Mouse (Mus musculus) spleen, postnatal 36 days (tissue): ENCODE data around the gene Clpsl2.
"Not testable (repeated sequence)": the region's sequence is repeated elsewhere in the genome, so short reads cannot be mapped to it uniquely, and the experiment has no call there.

ENCODE experiments used
- DNase-seq, 2 experiments: peaks; one replicate each; pipeline ENCODE4 v3.0.0; 2022; ENCODE audit warnings: low spot score in 2 of 2, mixed read lengths in 1 of 2

Clpsl2 gene

GRCm38 (mm10) chr17:28521071-28521726 is 28.0 kb upstream of the Clpsl2 start:
- DNase-seq = no peak

- no peak for DNase-seq
These were observed 27.3 kb upstream of the Clpsl2 start for GRCm38 (mm10) chr17:28521920-28522319.

GRCm38 (mm10) chr17:28522623-28523354 is 26.4 kb upstream of the Clpsl2 start:
- peak; percentile 94 to 95 for DNase-seq

- peak; percentile 36 to 41 for DNase-seq
These were observed 25.7 kb upstream of the Clpsl2 start for GRCm38 (mm10) chr17:28523355-28524008.

- DNase-seq = peak; percentile 71 to 78
These were observed 25.1 kb upstream of the Clpsl2 start for GRCm38 (mm10) chr17:28524009-28524695.

GRCm38 (mm10) chr17:28524831-28525430 is 24.3 kb upstream of the Clpsl2 start:
- DNase-seq = peak; percentile 50

- DNase-seq = no peak
These were observed 21.8 kb upstream of the Clpsl2 start for GRCm38 (mm10) chr17:28527184-28528042.

- DNase-seq = peak; percentile 84 to 86
These were observed 21.2 kb upstream of the Clpsl2 start for GRCm38 (mm10) chr17:28528043-28528351.

- DNase-seq = no peak
These were observed 20.1 kb upstream of the Clpsl2 start for GRCm38 (mm10) chr17:28529116-28529515.

- DNase-seq = no peak
These were observed 18.7 kb upstream of the Clpsl2 start, which contains the start of gene Armc12 for GRCm38 (mm10) chr17:28530506-28530905. Gene Armc12 (plus strand): TSS chr17:28530806.

GRCm38 (mm10) chr17:28531946-28532345 is 17.3 kb upstream of the Clpsl2 start:
- no peak for DNase-seq

GRCm38 (mm10) chr17:28532557-28532956 is 16.7 kb upstream of the Clpsl2 start:
- no peak for DNase-seq

- no peak for DNase-seq
These were observed 15.9 kb upstream of the Clpsl2 start for GRCm38 (mm10) chr17:28533327-28533726.

GRCm38 (mm10) chr17:28537881-28538280 is 11.3 kb upstream of the Clpsl2 start:
- no peak for DNase-seq

- DNase-seq = no peak
These were observed 2.3 kb upstream of the Clpsl2 start for GRCm38 (mm10) chr17:28546925-28547324.

- no peak for DNase-seq
These were observed 661 bp upstream of the Clpsl2 start for GRCm38 (mm10) chr17:28548550-28548949.

GRCm38 (mm10) chr17:28553040-28553793 is 4.0 kb downstream of the Clpsl2 start:
- peak; percentile 36 to 44 for DNase-seq

- DNase-seq = not testable (repeated sequence)
These were observed 4.8 kb downstream of the Clpsl2 start for GRCm38 (mm10) chr17:28554021-28554420.

GRCm38 (mm10) chr17:28556635-28557396 is 7.6 kb downstream of the Clpsl2 start:
- DNase-seq = no peak
